Mouse (Mus musculus): ENCODE results near the gene Tctex1d4. TPM values are rescaled to one million over a fixed set of nuclear protein-coding genes. Genes with fewer than 3 reads are reported as not detected.
A peak's percentile ranks its signal among the peaks of the same experiment; 100 is the strongest.

Gene Tctex1d4
- polyA plus RNA-seq, 1 experiment = not detected

DNA sequence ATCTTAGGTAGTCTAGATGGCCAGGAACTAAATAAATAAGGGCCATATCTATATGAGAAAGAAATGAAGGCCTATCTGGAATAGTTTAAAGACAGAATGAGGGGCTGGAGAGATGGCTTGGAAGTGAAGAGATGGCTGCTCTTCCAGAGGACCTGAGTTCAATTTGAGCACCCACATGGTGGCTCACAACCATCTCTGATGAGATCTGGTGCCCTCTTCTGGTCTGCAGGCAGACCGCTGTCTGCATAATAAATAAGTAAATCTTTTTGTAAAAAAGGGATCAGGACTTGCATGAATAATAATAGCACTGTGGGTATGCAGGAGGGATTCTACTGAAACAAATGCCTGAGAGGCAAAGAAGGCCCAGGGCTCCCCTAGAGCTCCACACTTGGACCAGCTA, 13.4 kb upstream of the Tctex1d4 start:
- Histone ChIP-seq H3K4me3 (replicated peaks) (no peak overlapping the region), H3K9me3 (ENCODE audit: control insufficient read depth, low read length) (no peaks in the 10 kb centered on the region), H3K27me3 (ENCODE audit: control insufficient read depth) (no peaks in the 10 kb centered on the region), H3K36me3 (ENCODE audit: control insufficient read depth) (no peaks in the 10 kb centered on the region), H3K4me1 (ENCODE audit: control insufficient read depth) (no peaks in the 10 kb centered on the region; the same call in 1 of the 2 replicates)
- no peak for TF ChIP-seq TAL1 (IDR thresholded peaks at IDR 0.05; ENCODE audit: low read length)
- TF ChIP-seq GATA1 (IDR thresholded peaks at IDR 0.05; ENCODE audit: low read length) = no peak

DNA sequence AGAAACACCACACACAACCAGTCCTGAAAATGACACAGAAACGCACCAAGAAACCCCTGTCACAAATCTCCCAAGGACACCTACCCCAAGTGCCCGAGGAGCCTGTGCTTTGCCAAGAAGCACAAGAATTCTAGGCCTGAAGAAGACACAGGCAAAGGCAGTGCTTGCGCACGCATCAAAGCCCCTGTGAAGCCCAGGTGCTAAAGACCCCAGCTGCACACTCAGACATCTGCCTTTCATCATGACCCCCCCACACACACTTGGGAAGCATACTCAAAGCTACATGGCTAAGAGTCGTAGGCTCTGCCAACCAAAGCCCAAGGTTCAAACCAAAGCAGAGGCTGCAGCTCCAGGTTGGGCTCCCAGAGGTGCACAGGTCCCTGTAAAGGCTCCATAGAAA, 11.0 kb upstream of the Tctex1d4 start:
- H3K4me3 ChIP-seq (replicated peaks) = no peak overlapping the region
- TF ChIP-seq GATA1 (IDR thresholded peaks at IDR 0.05; ENCODE audit: low read length) (no peak), TAL1 (IDR thresholded peaks at IDR 0.05; ENCODE audit: low read length) (no peak)
- H3K4me1 ChIP-seq (ENCODE audit: control insufficient read depth) = peaks cover 14% of the 10 kb centered on the region

DNA sequence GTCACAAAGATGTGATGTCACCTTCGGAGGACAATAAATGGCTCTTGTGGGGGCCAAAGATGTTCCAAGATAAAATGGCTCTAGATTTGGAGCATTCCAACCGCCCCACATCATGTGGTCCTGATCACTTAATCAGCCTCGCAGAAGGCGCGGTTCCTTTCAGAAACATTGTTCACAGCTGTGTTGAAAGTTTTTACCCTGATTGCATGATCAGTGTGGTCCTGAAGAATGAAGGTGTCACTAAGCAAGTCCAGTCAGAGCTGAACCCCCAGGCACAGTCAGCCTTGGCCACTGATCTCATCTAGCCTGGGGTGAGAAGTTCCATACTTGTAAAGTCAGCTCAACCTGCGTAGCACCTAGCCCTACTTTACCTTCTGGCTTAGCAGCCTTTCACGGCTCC, 8.7 kb upstream of the Tctex1d4 start:
- no peak for TF ChIP-seq GATA1 (IDR thresholded peaks at IDR 0.05; ENCODE audit: low read length)
- TF ChIP-seq TAL1 (IDR thresholded peaks at IDR 0.05; ENCODE audit: low read length) = no peak
- Histone ChIP-seq H3K4me3 (replicated peaks) (no peak overlapping the region), H3K4me1 (ENCODE audit: control insufficient read depth) (peaks cover 23% of the 10 kb centered on the region), H3K9me3 (ENCODE audit: control insufficient read depth, low read length) (no peaks in the 10 kb centered on the region), H3K27me3 (ENCODE audit: control insufficient read depth) (no peaks in the 10 kb centered on the region), H3K36me3 (ENCODE audit: control insufficient read depth) (no peaks in the 10 kb centered on the region; the same call in 1 of the 2 replicates)

More for the DNA sequence above, 11.0 kb upstream of the Tctex1d4 start:
- H3K9me3 ChIP-seq (ENCODE audit: control insufficient read depth, low read length) = no peaks in the 10 kb centered on the region
- H3K36me3 ChIP-seq (ENCODE audit: control insufficient read depth) = no peaks in the 10 kb centered on the region; the same call in 1 of the 2 replicates
- no peaks in the 10 kb centered on the region for H3K27me3 ChIP-seq (ENCODE audit: control insufficient read depth)

DNA sequence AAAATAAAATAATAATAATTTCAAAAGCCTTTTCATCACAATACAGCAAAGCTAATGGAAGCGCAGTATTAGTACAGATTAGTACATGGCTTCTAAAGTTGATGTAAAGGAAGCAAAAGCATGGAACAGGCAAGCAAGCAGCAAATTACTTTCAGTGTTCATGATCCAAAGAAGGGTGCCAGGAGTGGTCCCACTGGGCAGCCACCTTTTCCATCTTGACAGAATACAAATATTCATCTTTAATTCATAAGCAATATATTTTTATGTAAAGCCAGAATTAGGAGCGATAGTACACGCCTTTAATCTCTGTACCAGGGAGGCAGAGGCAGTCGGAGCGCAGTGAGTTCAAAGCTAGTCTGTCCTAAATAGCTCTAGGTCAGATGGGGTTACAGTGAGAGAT, 7.0 kb upstream of the Tctex1d4 start:
- Histone ChIP-seq H3K36me3 (ENCODE audit: control insufficient read depth) (no peaks in the 10 kb centered on the region; the same call in 1 of the 2 replicates), H3K4me1 (ENCODE audit: control insufficient read depth) (peaks cover 35% of the 10 kb centered on the region), H3K9me3 (ENCODE audit: control insufficient read depth, low read length) (no peaks in the 10 kb centered on the region), H3K4me3 (replicated peaks) (peak overlapping the region; percentile 82), H3K27me3 (ENCODE audit: control insufficient read depth) (no peaks in the 10 kb centered on the region)
- TF ChIP-seq GATA1 (IDR thresholded peaks at IDR 0.05; ENCODE audit: low read length) = no peak
- no peak for TF ChIP-seq TAL1 (IDR thresholded peaks at IDR 0.05; ENCODE audit: low read length)

DNA sequence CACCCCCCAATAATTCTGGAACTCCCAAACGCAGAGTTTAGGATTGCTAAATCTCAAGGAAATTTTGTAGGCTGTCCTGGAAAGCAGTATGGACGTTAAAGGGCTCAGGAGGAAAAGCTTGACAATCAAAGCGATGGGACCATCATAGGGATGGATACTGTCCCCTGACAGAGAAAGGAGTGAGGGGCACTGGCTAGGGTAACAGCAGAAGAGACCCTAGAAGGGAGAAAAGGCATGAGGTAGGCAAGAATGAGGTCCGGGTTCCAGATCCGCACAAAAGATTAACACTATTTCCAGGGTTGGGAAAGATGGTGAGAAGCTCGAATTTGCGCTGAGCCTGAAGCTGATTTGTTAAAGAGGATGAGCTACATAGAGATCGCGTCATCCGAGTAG, 6.5 kb upstream of the Tctex1d4 start:
- H3K27me3 ChIP-seq (ENCODE audit: control insufficient read depth) = no peaks in the 10 kb centered on the region
- H3K4me1 ChIP-seq (ENCODE audit: control insufficient read depth) = peaks cover 39% of the 10 kb centered on the region
- no peak for TF ChIP-seq GATA1 (IDR thresholded peaks at IDR 0.05; ENCODE audit: low read length)
- no peak for TF ChIP-seq TAL1 (IDR thresholded peaks at IDR 0.05; ENCODE audit: low read length)
- peak overlapping the region; percentile 82 for H3K4me3 ChIP-seq (replicated peaks)
- H3K36me3 ChIP-seq (ENCODE audit: control insufficient read depth) = no peaks in the 10 kb centered on the region; the same call in 1 of the 2 replicates
- H3K9me3 ChIP-seq (ENCODE audit: control insufficient read depth, low read length) = no peaks in the 10 kb centered on the region

DNA sequence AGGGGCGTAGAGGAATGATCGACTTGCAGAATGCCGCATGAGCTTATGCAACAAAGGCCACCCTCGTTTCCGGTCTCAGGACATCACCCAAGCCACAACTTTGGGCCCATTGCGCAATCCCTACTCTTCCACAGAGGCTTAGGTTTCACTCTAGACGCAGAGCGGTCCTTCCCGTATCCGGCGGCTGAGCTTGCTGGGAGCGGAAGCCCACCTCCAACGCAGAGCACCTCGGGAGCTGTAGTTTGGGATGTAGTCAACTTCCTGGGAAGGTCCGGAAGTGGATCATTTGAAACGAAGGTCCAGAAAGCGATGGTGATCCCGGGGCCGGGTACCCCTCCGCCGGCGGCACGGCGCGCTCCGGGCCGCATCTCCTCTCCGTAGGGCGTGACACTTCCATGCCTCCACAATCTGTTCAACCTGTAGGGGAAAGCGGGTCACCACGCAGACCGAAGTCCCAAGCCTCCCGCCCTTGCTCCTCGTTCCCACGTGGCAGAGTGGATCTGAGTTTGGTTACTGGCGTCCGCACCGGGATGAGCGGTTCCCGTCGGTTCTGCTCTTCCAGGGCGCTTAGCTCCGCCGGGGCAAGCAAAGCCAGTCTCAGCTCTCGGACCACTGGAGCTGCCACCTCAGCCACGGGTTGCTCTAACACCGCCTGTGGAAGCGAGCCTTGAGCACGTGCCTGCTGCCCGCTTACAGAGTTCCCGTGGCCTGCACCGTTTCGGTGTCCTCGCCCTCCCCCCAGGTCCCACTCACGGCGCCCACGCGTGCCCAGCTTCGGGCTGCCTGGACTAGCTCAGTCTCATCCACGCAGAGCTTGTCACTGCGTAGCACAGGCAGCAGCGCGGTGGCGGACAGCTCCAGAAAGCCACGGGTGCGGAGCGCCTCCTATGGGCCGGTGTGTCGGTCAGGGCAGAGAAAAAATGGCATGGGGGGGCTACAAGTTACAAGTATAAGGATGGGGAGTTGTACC, 5.9 kb upstream of the Tctex1d4 start:
- Histone ChIP-seq H3K36me3 (ENCODE audit: control insufficient read depth) (no peaks in the 10 kb centered on the region; the same call in 1 of the 2 replicates), H3K27me3 (ENCODE audit: control insufficient read depth) (no peaks in the 10 kb centered on the region), H3K4me3 (replicated peaks) (peak overlapping the region; percentile 82), H3K4me1 (ENCODE audit: control insufficient read depth) (peaks cover 46% of the 10 kb centered on the region), H3K9me3 (ENCODE audit: control insufficient read depth, low read length) (no peaks in the 10 kb centered on the region)
- TF ChIP-seq GATA1 (IDR thresholded peaks at IDR 0.05; ENCODE audit: low read length) (no peak), TAL1 (IDR thresholded peaks at IDR 0.05; ENCODE audit: low read length) (no peak)

DNA sequence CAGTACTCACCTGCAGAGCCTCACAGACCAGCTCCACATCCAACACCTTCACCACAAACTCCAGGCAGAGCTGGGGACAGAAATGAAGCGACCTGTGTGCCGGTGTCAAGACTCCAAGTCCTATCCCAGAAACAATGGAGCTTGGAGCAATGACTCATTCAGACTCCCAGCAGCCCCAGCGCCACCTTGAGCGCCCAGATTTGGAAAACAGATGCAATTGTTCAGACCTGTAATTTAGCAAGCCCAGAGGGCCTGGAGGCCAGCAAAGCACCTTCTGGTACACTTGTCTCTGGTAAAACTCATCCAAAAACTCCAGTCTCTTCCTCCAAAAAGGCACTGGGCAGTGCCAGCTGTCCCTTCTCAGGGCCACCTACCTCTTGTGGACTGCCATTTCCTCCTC, 4.4 kb upstream of the Tctex1d4 start:
- Histone ChIP-seq H3K4me3 (replicated peaks) (no peak overlapping the region), H3K27me3 (ENCODE audit: control insufficient read depth) (no peaks in the 10 kb centered on the region), H3K4me1 (ENCODE audit: control insufficient read depth) (peaks cover 55% of the 10 kb centered on the region), H3K36me3 (ENCODE audit: control insufficient read depth) (no peaks in the 10 kb centered on the region; the same call in 1 of the 2 replicates), H3K9me3 (ENCODE audit: control insufficient read depth, low read length) (no peaks in the 10 kb centered on the region)
- no peak for TF ChIP-seq GATA1 (IDR thresholded peaks at IDR 0.05; ENCODE audit: low read length)
- no peak for TF ChIP-seq TAL1 (IDR thresholded peaks at IDR 0.05; ENCODE audit: low read length)

DNA sequence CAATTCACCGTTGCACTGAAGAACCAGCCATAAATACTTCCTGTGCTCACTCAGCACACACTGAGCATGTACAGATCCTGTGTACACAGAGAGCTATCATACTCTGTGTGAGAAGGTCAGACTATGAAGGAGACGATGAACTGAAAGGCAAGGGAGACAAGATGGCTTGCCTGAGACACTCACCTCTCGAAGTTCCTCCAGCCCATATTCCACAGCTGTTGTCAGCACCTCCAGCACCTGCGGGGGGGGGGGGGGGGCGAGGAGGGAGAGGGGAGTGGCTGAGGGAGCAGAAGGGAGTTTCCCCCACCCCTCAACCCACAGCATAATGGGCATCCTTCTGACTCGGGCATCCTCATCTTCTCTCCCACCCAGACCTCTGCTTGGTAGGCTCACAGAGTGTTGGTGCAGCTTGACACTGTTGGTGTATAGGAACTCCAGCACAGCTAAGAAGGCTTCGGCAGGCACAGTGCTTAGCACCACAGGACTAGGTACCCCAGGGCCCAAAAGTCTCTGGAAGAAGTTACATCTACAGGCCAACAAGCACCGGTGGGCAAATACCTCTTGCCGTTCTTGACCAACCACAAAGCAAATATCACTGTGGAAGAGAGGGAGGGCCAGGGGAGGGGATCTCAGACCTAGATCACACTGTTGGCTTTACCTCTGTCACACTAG, 2.9 kb upstream of the Tctex1d4 start:
- Histone ChIP-seq H3K27me3 (ENCODE audit: control insufficient read depth) (no peaks in the 10 kb centered on the region), H3K4me1 (ENCODE audit: control insufficient read depth) (peaks cover 55% of the 10 kb centered on the region), H3K36me3 (ENCODE audit: control insufficient read depth) (peaks cover 3% of the 10 kb centered on the region), H3K9me3 (ENCODE audit: control insufficient read depth, low read length) (no peaks in the 10 kb centered on the region), H3K4me3 (replicated peaks) (no peak overlapping the region)
- TF ChIP-seq TAL1 (IDR thresholded peaks at IDR 0.05; ENCODE audit: low read length) (no peak), GATA1 (IDR thresholded peaks at IDR 0.05; ENCODE audit: low read length) (no peak)

DNA sequence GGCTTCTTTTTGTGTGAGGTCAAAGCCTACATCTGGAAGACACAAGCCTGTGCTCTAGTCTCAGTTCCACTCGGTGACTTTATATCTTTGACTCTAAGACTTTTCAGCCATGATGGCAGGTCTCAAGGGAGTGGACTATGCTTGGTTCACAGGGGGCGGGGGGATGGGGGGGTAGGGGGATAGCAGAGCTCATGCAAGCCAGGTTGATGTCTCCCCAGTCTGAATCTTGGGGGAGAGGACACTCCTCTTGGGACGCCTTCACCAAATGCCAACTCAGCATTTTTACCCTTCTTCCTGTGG, 2.4 kb upstream of the Tctex1d4 start:
- H3K36me3 ChIP-seq (ENCODE audit: control insufficient read depth) = peaks cover 7% of the 10 kb centered on the region
- peaks cover 54% of the 10 kb centered on the region for H3K4me1 ChIP-seq (ENCODE audit: control insufficient read depth)
- no peaks in the 10 kb centered on the region for H3K27me3 ChIP-seq (ENCODE audit: control insufficient read depth)
- TF ChIP-seq GATA1 (IDR thresholded peaks at IDR 0.05; ENCODE audit: low read length) = no peak
- no peak for TF ChIP-seq TAL1 (IDR thresholded peaks at IDR 0.05; ENCODE audit: low read length)
- no peaks in the 10 kb centered on the region for H3K9me3 ChIP-seq (ENCODE audit: control insufficient read depth, low read length)
- H3K4me3 ChIP-seq (replicated peaks) = no peak overlapping the region
